Mouse (Mus musculus) urinary bladder, postnatal 4 days (tissue): ENCODE results near the gene Tgif1.

Experiments used
- DNase-seq, 2 experiments: peaks; one replicate each; pipeline ENCODE4 v3.0.0; 2021 to 2022; ENCODE audit warnings: low spot score in 2 of 2

Gene Tgif1

GRCm38 (mm10) chr17:70853436-70853905, at the start of gene Tgif1:
TSS of gene Tgif1 (minus strand) at chr17:70853546.
- peak in 1 of 2 experiments; percentile 49 for DNase-seq

GRCm38 (mm10) chr17:70900660-70901059, 47.3 kb upstream of the Tgif1 start:
- DNase-seq: no peak

- no peak for DNase-seq
Measured at GRCm38 (mm10) chr17:70899642-70900041, 46.3 kb upstream of the Tgif1 start.

DNA sequence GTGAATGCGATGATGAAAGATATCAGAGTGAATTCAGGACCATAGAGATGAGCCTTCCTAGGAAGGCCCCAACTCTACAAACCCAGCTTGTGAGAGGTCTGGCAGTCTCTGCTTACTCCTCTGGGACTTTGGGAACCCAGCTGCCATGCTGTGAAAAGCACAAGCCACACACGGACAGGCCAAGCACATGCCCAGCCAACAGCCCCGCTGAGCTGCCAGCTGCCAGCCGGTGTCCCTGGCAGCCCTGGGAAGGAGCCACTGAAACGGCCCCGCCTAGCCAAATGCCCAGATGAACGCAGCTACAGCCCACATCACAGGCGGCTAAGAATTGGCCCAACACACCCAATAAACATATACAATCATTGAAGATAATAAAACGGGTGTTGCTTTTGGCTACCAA, 41.5 kb upstream of the Tgif1 start:
- no peak for DNase-seq

DNA sequence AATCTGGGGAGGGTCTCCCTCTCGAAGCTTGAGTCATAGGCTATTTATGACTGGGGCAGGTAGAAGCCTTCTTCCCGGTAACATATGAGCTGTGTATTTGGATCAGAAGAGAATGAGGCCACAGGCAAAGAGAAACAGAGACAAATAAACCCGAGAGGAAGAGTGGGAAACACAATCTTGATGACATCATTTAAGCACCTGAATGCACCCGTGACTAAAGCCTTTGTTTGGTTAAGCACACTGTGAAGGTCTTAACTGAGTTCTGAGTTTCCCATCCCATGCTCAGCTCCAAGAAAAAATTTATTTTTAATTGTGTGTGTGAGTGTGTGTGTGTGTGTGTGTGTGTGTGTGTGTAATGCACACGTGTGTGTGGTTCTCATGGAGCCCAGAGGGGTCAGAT, 39.8 kb upstream of the Tgif1 start:
- DNase-seq: no peak

DNA sequence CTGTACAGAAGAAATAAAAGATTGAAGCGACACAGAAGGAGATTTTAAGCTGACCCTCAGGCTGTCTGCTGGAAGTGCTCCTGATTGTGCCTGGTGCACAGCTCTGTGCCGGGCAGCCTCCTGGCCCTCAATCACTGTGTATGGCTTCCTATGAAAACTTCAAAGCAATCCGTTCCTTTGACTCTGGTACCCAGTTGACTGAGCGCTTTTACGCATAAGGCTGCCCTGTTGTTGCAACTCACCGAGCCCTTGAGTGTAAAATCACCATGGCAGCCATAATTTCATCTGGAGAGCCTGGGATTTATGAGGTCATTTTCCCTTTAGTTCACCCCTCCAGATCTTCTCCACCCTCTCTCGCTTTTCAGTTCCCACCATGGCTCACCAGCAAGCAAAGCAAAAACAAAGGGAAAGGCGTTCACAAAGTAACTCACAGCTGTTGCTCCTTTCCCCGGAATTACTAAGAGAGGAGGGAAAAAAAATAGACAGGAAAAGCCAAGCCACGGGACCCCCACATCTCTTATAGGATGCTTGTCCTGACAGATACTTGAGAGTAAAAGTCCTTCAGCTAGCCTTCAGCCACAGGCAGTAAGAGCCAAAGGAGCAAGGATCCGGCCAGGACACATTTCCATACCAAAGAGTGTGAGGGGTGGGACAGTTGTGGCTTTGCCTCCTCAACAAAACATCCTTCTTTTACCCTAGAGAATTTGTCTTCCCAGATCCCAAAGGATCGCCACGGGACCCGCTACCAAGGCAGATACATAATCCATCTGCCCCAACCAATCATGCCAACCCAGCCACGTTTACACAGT, 39.1 kb upstream of the Tgif1 start:
- DNase-seq: no peak

- DNase-seq: no peak
Measured at GRCm38 (mm10) chr17:70890571-70890970, 37.2 kb upstream of the Tgif1 start.

GRCm38 (mm10) chr17:70888657-70889056, 35.3 kb upstream of the Tgif1 start:
- DNase-seq: peak in 1 of 2 experiments; percentile 25

- DNase-seq: no peak
Measured at GRCm38 (mm10) chr17:70887848-70888247, 34.5 kb upstream of the Tgif1 start.

DNA sequence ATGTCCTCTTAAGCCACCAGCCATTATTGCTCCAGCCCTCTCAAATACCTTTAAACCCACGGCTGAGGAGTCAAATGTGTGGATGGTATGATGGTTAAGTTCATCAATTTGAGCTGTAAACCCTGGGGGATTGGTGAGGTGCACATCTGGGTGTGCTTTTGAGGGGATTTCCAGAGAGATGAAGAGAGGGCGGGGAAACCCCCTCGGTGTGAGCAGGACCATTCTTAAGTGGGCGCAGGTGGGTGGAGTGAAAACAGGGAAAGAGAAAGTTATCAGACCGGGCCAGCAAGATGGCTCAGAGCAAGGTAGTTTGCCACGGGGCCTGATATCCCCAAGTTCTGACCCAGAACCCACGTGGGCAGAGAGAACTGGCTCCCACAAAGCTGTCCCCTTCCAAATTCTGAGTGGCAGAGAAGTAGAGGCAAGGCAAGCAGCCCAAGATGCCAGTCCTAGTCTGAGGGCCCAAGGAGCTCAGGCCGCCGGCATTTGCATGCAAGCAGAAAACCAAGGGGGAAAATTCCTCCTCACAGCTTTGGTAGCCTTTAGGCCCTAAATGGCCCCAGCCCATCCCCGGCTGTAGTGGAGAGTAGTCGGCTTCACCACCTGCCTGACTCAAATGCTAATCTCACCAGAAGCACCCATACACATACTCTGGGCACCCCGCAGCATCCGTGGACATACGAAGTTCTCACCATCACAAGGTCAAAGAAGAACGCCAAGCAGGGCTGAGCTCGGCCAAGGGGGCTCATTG, 33.5 kb upstream of the Tgif1 start:
- no peak for DNase-seq

DNA sequence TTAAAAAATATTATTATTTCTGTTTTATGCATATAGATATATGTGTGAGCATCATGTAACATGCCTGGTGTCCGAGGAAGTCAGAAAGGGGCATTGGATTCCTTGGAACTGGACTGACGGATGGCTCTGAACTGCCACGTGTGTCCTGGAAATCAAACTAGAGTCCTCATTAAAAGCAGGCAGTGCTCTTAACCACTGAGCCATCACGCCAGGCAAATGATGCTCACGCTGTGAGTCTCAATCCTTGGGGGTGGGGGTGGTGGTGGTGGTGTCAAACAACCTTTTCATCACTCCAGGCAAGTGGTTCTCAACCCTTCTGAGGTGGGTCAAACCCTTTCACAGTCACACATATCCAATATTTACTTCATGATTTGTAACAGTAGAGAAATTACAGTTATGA, 32.5 kb upstream of the Tgif1 start:
- no peak for DNase-seq

DNA sequence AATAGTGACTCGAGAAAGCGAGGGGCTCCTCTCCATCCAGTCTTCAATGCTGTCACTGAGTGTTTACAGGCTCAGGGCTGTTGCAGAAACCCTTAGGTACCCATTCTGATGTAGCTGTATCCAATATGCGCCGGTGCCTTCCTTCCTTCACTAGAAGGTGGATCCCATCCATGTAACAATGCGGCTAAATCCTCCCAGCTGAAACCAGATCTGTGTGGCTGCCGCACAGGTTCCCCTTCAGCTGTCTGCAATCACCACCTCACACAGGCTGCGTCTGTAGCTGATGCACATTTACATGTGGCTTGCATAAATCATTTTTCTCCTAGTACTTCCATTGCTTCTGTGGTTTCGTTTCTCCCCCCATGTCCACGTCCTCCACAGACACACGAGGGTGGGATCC, 28.6 kb upstream of the Tgif1 start:
- DNase-seq: no peak

GRCm38 (mm10) chr17:70881194-70881593, 27.8 kb upstream of the Tgif1 start:
- DNase-seq: no peak

GRCm38 (mm10) chr17:70878237-70878636, 24.9 kb upstream of the Tgif1 start:
- DNase-seq: no peak

GRCm38 (mm10) chr17:70873778-70874124, 20.4 kb upstream of the Tgif1 start:
- DNase-seq: no peak

- no peak for DNase-seq
Measured at GRCm38 (mm10) chr17:70872936-70873777, 19.8 kb upstream of the Tgif1 start.

GRCm38 (mm10) chr17:70872094-70872929, 19.0 kb upstream of the Tgif1 start:
- DNase-seq: no peak

DNA sequence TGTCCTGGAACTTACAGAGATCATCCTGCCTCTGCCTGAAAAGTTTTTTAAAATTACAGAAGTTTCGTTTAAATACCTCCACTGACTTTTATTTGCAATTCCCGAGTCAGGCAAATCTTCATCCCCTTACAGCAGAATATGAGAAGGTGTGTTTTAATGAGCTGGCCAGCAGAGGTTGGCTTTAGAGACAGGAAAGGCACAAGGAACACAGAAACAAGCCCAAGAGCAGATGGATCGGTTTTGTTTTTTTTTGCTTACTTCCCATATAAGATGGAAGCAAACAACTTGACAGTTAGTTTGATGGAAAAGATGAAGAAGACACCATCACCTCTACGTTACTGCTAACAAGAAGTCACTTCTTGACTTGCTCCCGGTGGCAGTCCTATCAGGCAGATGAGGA, 18.3 kb upstream of the Tgif1 start:
- DNase-seq: no peak

- no peak for DNase-seq
Measured at GRCm38 (mm10) chr17:70870581-70870980, 17.2 kb upstream of the Tgif1 start.

- DNase-seq: no peak
Measured at GRCm38 (mm10) chr17:70868577-70869229, 15.4 kb upstream of the Tgif1 start.
